Mouse (Mus musculus) bone marrow, adult 2 months (tissue): Measurements from ENCODE around the gene Shpk. TPM values are rescaled to one million over a fixed set of nuclear protein-coding genes. Genes with fewer than 3 reads are reported as not detected.
A peak's percentile ranks its signal among the peaks of the same experiment; 100 is the strongest.

Experiments used
- H3K27ac ChIP-seq: fragments of 200-500 bp; 2 replicates; pipeline ENCODE4 v1.5.1; 2012; ENCODE audit warnings: low read depth, mild to moderate bottlenecking, control low read depth, inconsistent platforms, low read length; ENCODE audit not compliant: control insufficient read depth, poor library complexity, insufficient read depth
- H3K4me1 ChIP-seq: fragments of 200-500 bp; 2 replicates; pipeline ENCODE4 v1.6.1; 2011; ENCODE audit warnings: low read length; ENCODE audit not compliant: control insufficient read depth, insufficient read depth
- H3K4me3 ChIP-seq: fragments of 200-500 bp; replicated peaks from 2 replicates; pipeline ENCODE3; 2011; ENCODE audit warnings: mild to moderate bottlenecking, low read depth, low read length, control low read depth; ENCODE audit not compliant: control insufficient read depth
- CTCF ChIP-seq: fragments of 200-500 bp; IDR thresholded peaks from 2 replicates; pipeline ENCODE4 v1.5.1; 2011; ENCODE audit warnings: low read length, control low read depth; ENCODE audit not compliant: control insufficient read depth, insufficient read depth
- POLR2A ChIP-seq: fragments of 200-500 bp; IDR thresholded peaks from 2 replicates; pipeline ENCODE4 v1.6.1; 2011; ENCODE audit warnings: low read depth, mild to moderate bottlenecking, control low read depth, low read length, borderline replicate concordance; ENCODE audit not compliant: control insufficient read depth
- WGBS: fragments of 180-500 bp; shearing (Covaris S2); methylation state at CpG from one replicate; pipeline ENCODE4 v1.1.7; 2018; 5-methylcytosine and 5-hydroxymethylcytosine counted together
- polyA plus RNA-seq: library from polyadenylated mRNA; stranded (reverse); fragments of >200 nt; gene quantifications from 2 replicates; pipeline ENCODE4 v1.2.4, GENCODE M21; 2011; ENCODE audit warnings: low replicate concordance; ENCODE audit not compliant: missing spikeins, insufficient read depth, insufficient read length

Shpk gene
- 0.81 and 1.4 TPM in 2 replicates for polyA plus RNA-seq

DNA sequence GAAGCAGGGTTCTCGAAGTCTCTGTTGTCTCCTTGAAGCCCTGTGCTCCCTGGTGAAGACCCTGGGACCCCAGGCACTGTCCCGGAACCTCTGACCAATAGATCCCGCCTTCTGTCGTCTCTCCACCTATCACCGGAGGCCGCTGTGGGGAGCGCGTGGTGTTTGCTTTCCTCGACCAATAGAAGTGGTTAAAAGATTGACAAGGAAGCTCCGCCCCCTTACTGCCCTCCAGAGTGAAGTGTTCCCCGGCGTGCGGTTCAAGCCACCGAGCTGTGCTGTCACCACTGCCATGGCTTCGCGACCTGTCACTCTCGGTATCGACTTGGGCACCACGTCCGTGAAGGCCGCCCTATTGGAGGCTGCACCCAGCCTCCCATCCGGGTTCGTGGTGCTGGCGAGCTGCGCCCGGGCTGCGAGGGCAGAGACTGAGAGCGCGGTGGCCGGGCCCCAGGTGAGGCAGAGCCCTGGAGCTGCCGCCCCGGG is at the start of gene Shpk:
Gene Shpk, plus strand, starts transcription at position 231 of the 483 bp plus-strand sequence.
- Histone ChIP-seq H3K4me1 (no peaks in the 10 kb centered on the region), H3K27ac (peak within 1 kb of the TSS; percentile 51), H3K4me3 (peak within 1 kb of the TSS; percentile 92)
- WGBS: under 1% methylated on average over 32 of the region's 32 CpGs
- TF ChIP-seq POLR2A (peak; percentile 77; the same call in 1 of the 2 replicates), CTCF (no peak)

GRCm38 (mm10) chr11:73155071-73155470 is 44.2 kb upstream of the Shpk start:
- TF ChIP-seq POLR2A (no peak), CTCF (no peak)
- Histone ChIP-seq H3K4me1 (no peaks in the 10 kb centered on the region), H3K27ac (no peak overlapping the region), H3K4me3 (no peak overlapping the region)
- 65% methylated on average over 6 of the region's 6 CpGs for WGBS

DNA sequence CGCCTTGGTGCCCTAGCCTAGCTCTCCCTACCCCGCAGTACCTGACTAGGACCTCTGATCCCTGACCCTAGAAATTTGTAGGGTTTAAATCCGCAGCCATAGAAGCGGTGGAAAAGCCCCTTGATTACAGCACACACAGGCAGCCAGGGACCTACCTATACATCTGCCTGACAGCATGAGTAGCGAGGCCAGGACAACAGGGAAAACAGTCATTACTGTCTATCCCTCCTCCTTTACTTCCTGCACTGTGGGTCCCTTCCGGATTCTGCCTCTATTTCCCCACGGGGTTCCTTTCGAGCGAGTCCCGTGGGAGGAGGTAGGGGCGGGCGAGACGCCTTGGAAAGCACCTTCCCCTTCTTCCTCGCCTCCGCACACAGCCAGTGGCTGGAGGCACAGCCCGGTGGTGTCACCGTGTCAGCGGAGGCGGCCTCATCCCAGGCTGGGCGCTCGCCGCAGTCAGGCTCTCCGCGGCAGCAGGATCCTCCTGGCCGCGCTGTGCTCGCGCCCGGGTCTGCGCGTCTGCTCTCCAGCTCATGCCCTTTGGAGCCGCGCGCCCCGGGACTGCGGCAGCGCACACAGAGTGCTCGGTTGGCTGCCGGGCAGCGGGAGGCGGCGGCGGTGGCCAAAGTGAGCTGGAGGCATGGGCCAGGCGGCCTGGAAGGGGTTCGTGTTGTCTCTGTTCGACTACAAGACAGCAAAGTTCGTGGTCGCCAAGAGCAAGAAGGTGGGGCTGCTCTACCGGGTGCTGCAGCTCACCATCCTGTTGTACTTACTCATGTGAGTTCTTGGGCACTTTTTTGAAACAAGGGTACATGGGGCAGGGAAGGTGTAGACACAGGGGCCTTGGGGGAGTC is 39.1 kb upstream of the Shpk start, which contains the start of gene P2rx5:
Gene P2rx5, plus strand, starts transcription at position 465 of the 854 bp plus-strand sequence.
- Histone ChIP-seq H3K27ac (no peak within 1 kb of the TSS; the same call in 1 of the 2 replicates), H3K4me1 (no peaks in the 10 kb centered on the region), H3K4me3 (no peak within 1 kb of the TSS)
- TF ChIP-seq POLR2A (no peak), CTCF (no peak)
- WGBS: 3% methylated on average over 49 of the region's 49 CpGs

GRCm38 (mm10) chr11:73160811-73161200 is 38.5 kb upstream of the Shpk start:
- Histone ChIP-seq H3K27ac (no peak overlapping the region), H3K4me3 (no peak overlapping the region), H3K4me1 (no peaks in the 10 kb centered on the region)
- WGBS: 39% methylated on average over 6 of the region's 6 CpGs
- TF ChIP-seq CTCF (no peak), POLR2A (no peak)

GRCm38 (mm10) chr11:73161616-73162015 is 37.6 kb upstream of the Shpk start:
- Histone ChIP-seq H3K4me3 (no peak overlapping the region), H3K27ac (no peak overlapping the region), H3K4me1 (no peaks in the 10 kb centered on the region)
- WGBS: 70% methylated on average over 4 of the region's 4 CpGs
- TF ChIP-seq CTCF (no peak), POLR2A (no peak)

GRCm38 (mm10) chr11:73162284-73162683 is 37.0 kb upstream of the Shpk start:
- WGBS: 6% methylated on average over 5 of the region's 5 CpGs
- TF ChIP-seq CTCF: no peak
- TF ChIP-seq POLR2A: no peak
- H3K4me1 ChIP-seq: no peaks in the 10 kb centered on the region
- no peak overlapping the region for H3K4me3 ChIP-seq
- no peak overlapping the region for H3K27ac ChIP-seq

- TF ChIP-seq POLR2A: no peak
- no peak for TF ChIP-seq CTCF
- H3K4me3 ChIP-seq: no peak overlapping the region
- no peak overlapping the region for H3K27ac ChIP-seq
- no peaks in the 10 kb centered on the region for H3K4me1 ChIP-seq
- WGBS: 83% methylated on average over 8 of the region's 8 CpGs
These were observed 31.2 kb upstream of the Shpk start for GRCm38 (mm10) chr11:73168071-73168470.

- 86% methylated on average over 6 of the region's 6 CpGs for WGBS
- TF ChIP-seq CTCF: no peak
- no peak for TF ChIP-seq POLR2A
These were observed 30.7 kb upstream of the Shpk start for GRCm38 (mm10) chr11:73168576-73168975.

More at GRCm38 (mm10) chr11:73168576-73168975, 30.7 kb upstream of the Shpk start:
- H3K4me1 ChIP-seq: no peaks in the 10 kb centered on the region
- H3K4me3 ChIP-seq: no peak overlapping the region
- no peak overlapping the region for H3K27ac ChIP-seq
